Mouse (Mus musculus): ENCODE measurements around the gene Zfp62.
"Not testable (repeated sequence)": the region's sequence is repeated elsewhere in the genome, so short reads cannot be mapped to it uniquely, and the experiment has no call there.

The Zfp62 gene

DNA sequence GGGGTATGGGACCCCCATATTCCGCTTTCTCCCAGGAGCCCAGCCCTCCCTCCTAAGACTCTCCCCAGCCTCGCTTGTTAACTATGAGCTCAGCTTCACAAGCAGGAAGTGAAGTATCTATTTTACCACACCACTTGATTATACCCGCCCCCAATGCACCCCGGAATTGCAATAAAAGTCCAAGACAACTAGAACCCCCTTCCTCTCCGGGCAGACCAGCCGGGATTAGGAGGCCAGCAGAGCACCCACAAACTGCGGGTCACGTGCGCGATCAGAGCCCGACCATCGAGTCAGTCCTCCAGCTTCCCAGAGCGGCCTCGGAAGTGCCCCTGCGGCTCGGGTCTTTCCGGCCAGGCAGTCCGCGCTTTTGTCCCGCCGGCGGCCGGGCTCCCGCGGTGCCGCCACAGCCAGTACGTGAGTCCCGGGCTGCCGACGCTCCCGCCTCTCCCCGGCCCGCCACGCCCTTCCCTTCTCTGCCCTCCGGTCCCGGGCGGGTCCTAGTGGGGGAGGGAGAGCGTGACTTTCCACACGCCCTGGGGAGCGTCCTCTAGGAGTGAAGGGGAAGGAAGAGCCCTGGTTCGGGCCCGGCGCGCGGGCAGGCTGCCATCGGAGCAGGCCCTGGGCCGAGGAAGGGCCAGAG is at the start of gene Zfp62:
Zfp62 (plus strand) TSS at position 164 of the 640 bp plus-strand sequence.
- POLR2A ChIA-PET = interaction anchor here (0.5 to 4.1 kb wide), 56 partner anchors 8 to 1510 kb away, joined by 3 to 25 read pairs (median 5); partner anchors contain the start of genes Mgat1 (in 3 of the 4), Btnl9 (in 2 of the 4), Trim41 (in 2 of the 4) and Rack1 (in 1 of the 4)
- CTCF ChIA-PET = no interaction called here

DNA sequence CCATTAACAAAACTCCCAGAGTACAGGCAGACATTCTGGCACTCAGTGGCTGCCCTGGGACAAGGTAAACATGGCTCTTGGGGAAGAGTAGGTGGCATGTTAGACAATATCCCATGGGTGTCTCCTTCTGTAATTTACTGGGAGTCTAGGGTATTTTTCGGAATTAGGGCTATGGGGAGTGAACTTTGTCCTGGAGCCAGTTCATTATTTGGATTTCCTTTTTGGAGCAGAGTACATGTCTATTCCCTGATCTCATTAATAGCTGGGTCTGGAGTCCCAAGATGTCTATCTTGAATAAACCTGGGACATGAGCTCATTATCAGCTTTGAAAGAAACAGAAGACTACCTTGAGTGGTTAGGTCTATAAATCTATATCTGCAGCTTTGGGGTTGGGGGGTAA is 49.0 kb upstream of the Zfp62 start, which contains the start of gene Olfr1394:
Olfr1394 (plus strand) TSS at position 301 of the 400 bp plus-strand sequence.
- ChIA-PET POLR2A (no interaction called here), CTCF (no interaction called here)

- POLR2A ChIA-PET = interaction anchor here in 1 of 4 experiments (0.8 kb wide), 1 partner anchor 46 kb away, joined by 3 read pairs; the partner anchor contains the start of gene Zfp62
Observed at GRCm38 (mm10) chr11:49156821-49157814, 46.0 kb upstream of the Zfp62 start.

GRCm38 (mm10) chr11:49168839-49169611 is 34.1 kb upstream of the Zfp62 start:
- ChIA-PET CTCF (interaction anchor here in 2 of 4 experiments (0.5 to 0.7 kb wide), 3 partner anchors 13 to 406 kb away, joined by 3 read pairs; no protein-coding TSS in a partner anchor), POLR2A (interaction anchor here in 1 of 4 experiments (0.6 kb wide), 1 partner anchor 56 kb away, joined by 7 read pairs; no protein-coding TSS in a partner anchor)

More at GRCm38 (mm10) chr11:49156821-49157814, 46.0 kb upstream of the Zfp62 start:
- CTCF ChIA-PET = interaction anchor here in 3 of 4 experiments (0.6 kb wide), 3 partner anchors 8 to 1499 kb away, joined by 3 to 4 read pairs (median 3); no protein-coding TSS in a partner anchor

DNA sequence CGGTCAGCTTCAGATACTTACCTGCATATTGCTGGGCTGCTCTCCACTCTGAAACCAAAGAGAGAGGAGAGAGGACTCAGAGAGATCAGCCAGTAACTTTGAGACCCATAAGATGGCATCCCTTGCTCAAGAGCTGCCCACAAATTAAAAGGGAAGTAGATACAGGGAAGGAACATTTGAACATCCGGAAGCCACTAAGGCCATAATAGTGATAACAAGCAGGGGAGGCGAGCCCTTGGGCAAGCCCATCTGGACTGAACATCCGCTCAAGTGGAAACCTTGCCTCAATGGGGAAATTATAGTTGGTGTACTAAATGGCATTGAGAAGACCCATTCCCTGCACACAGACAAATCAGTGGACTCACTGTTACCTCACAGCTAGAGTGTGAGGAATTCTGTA is 32.5 kb upstream of the Zfp62 start:
- ChIA-PET CTCF (no interaction called here), POLR2A (interaction anchor here in 1 of 4 experiments (1.1 kb wide), 1 partner anchor 8 kb away, joined by 3 read pairs; no protein-coding TSS in a partner anchor)

DNA sequence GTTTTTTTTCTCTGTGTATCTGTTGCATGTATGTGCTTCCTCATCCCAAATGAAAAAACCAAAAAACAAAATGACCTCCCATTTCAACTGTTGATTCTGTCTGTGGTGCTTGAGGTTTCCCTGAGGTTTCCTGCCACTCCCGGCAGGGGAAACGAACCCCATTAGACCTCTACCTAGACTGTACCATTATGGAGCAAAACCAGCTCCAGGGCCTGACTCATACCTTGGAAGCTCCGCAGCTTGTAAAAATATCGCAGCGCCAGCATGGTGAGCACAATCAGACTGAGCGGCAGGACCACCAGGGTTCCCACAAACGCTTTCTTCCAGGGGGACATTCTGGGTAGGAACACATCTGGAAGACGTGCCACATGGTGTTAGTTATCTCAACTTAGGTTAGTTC is 27.7 kb upstream of the Zfp62 start:
- CTCF ChIA-PET = no interaction called here
- POLR2A ChIA-PET = interaction anchor here in 2 of 4 experiments (1.2 to 1.9 kb wide), 2 partner anchors 8 to 9 kb away, joined by 3 to 4 read pairs; no protein-coding TSS in a partner anchor

DNA sequence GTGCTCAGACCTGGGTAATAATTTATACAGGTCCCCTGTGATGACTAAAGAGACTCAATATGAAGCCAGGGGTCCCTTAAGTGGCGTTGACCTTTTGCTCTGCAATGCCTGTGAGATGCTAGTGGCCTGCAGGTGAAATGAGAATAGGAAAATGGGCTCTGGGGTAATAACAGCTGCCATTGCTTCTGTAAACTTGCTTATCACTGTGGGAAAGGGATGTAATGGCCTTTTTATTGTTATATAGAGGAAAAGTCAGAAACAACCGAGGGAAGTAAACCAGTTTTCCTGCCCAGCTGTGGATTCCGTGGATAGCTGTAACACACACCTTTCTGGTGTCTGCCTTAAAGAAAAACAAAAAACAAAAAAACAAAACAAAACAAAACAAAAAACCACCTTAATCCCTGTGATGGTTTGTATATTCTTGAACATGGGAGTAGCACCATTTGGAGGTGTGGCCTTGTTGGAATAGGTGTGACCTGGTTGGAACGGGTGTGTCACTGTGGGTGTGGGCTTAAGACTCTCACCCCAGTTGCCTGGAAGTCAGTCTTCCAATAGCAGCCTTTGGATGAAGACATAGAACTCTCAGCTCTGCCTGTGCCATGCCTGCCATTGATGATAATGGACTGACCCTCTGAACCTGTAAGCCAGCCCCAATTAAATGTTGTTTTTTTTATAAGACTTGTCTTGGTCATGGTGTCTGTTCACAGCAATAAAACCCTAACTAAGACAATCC is 26.9 kb upstream of the Zfp62 start:
- CTCF ChIA-PET, POLR2A ChIA-PET: not testable (repeated sequence)

DNA sequence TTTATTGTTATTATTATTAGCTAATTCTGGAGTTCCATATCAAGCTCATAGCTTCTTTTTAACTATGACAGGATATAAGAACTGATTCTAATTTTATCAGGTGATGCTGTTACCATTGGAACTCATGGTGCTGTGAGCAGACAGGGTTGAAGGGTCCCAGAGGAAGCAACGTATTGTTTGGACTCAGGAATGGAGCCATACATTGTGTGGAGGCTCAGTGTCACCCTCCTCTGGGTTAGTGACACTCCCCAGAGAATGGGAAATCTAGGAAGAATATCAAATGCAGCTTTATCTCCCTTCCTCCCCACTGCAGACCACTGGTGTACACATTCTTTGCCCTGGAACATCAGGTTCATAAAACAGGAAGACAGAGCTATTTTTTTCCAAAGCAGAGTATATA is 19.9 kb upstream of the Zfp62 start:
- ChIA-PET CTCF (no interaction called here), POLR2A (interaction anchor here in 1 of 4 experiments (0.8 kb wide), 1 partner anchor 9 kb away, joined by 4 read pairs; no protein-coding TSS in a partner anchor)

- POLR2A ChIA-PET = interaction anchor here in 2 of 4 experiments (2.4 to 2.7 kb wide), 2 partner anchors 16 kb away, joined by 11 to 12 read pairs; partner anchors contain the start of gene Zfp62 (in 2 of the 2)
- CTCF ChIA-PET = interaction anchor here in 1 of 4 experiments (1.4 kb wide), 1 partner anchor 85 kb away, joined by 6 read pairs; no protein-coding TSS in a partner anchor
Observed at GRCm38 (mm10) chr11:49186452-49186851, 16.6 kb upstream of the Zfp62 start.

GRCm38 (mm10) chr11:49186955-49187488 is 16.1 kb upstream of the Zfp62 start, which contains the start of gene Btnl9:
Gene Btnl9 (minus strand): TSS chr11:49187159.
- CTCF ChIA-PET = interaction anchor here in 1 of 4 experiments (1.4 kb wide), 1 partner anchor 84 kb away, joined by 6 read pairs; no protein-coding TSS in a partner anchor
- POLR2A ChIA-PET = interaction anchor here in 2 of 4 experiments (2.4 to 2.7 kb wide), 2 partner anchors 16 kb away, joined by 11 to 12 read pairs; partner anchors contain the start of gene Zfp62 (in 2 of the 2)

- POLR2A ChIA-PET = interaction anchor here in 1 of 4 experiments (2.4 kb wide), 1 partner anchor 15 kb away, joined by 11 read pairs; the partner anchor contains the start of gene Zfp62
- CTCF ChIA-PET = interaction anchor here in 2 of 4 experiments (0.5 to 1.4 kb wide), 2 partner anchors 71 to 83 kb away, joined by 5 to 6 read pairs; no protein-coding TSS in a partner anchor
Observed at GRCm38 (mm10) chr11:49187701-49188100, 15.4 kb upstream of the Zfp62 start.

GRCm38 (mm10) chr11:49189737-49190136 is 13.4 kb upstream of the Zfp62 start:
- POLR2A ChIA-PET = interaction anchor here in 1 of 4 experiments (1.6 kb wide), 1 partner anchor 9 kb away, joined by 3 read pairs; no protein-coding TSS in a partner anchor
- CTCF ChIA-PET = no interaction called here

DNA sequence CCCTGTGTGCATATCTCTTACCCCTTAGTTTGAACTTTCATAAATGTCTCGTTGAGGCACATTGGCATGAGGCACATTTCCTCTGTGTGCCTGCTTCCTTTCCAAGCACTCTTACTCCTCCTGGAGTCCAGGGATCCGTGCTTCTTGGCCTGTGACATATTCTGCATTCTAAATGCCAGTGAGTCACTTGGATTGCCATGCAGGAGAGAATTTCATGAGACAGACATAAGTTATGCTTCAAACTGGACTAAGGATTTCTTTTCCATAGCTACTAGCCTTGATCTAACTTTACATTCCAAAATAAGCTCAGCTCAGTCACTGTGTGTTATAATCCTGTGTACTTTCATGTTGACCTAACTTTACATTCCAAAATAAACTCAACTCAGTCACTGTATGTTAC is 12.0 kb upstream of the Zfp62 start:
- CTCF ChIA-PET = interaction anchor here in 1 of 4 experiments (0.7 kb wide), 1 partner anchor 655 kb away, joined by 15 read pairs; no protein-coding TSS in a partner anchor
- POLR2A ChIA-PET = interaction anchor here in 1 of 4 experiments (0.7 kb wide), 1 partner anchor 110 kb away, joined by 3 read pairs; no protein-coding TSS in a partner anchor

DNA sequence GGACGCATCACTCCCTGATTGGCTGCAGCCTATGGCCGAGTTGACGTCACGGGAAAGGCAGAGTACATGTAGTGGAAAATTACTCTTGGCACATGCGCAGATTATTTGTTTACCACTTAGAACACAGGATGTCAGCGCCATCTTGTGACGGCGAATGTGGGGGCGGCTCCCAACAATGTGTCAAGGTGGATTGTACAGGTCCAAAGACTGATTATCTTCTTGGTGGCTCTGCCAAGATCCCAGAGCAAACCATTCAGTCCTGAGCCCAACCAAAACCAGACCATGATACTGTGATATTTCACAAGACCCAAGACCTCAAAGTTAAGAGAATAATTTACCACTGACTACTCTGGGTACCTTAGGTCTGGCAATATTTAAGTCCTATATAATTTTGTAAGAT is 8.3 kb upstream of the Zfp62 start:
- POLR2A ChIA-PET, CTCF ChIA-PET: not testable (repeated sequence)

- POLR2A ChIA-PET = interaction anchor here in 1 of 4 experiments (1.2 to 1.4 kb wide), 2 partner anchors 9 to 66 kb away, joined by 3 read pairs; no protein-coding TSS in a partner anchor
Observed at GRCm38 (mm10) chr11:49195819-49196322, 7.2 kb upstream of the Zfp62 start.

DNA sequence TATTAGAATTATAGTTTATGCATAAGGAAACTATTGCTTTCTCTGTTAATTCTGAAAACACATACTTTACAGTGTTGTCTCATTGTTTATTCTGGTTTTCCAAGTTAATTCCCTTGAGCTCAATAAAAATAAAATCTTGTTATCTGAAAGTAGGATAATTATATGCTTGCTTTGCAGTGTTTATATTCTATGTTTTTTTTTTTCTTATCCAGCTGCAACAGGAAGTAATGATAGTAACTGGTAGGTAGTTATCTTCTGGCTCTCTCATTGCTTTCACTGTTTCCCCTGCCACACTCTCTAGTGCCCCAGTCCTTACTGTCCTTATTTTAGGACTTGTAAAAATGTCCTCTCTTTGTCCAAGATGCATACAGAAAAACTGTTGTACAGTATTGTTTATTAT is 2.4 kb upstream of the Zfp62 start:
- ChIA-PET CTCF (no interaction called here), POLR2A (interaction anchor here in 2 of 4 experiments (1.2 to 2.9 kb wide), 2 partner anchors 42 to 69 kb away, joined by 3 to 20 read pairs; no protein-coding TSS in a partner anchor)

More at GRCm38 (mm10) chr11:49195819-49196322, 7.2 kb upstream of the Zfp62 start:
- CTCF ChIA-PET = interaction anchor here in 1 of 4 experiments (0.6 kb wide), 1 partner anchor 407 kb away, joined by 6 read pairs; no protein-coding TSS in a partner anchor
